Mouse (Mus musculus) midbrain, embryonic 14.5 days (tissue): Measurements from ENCODE around the gene Adra2b. TPM values are rescaled to one million over a fixed set of nuclear protein-coding genes. Genes with fewer than 3 reads are reported as not detected.

Source experiments
- ATAC-seq: fragments of 200-750 bp; cut with Nextera tagmentation; 2 replicates; pipeline ENCODE4 v1.8.0; 2017; ENCODE audit warnings: moderate number of reproducible peaks, moderate library complexity; ENCODE audit not compliant: low FRiP score, low TSS enrichment
- DNase-seq: peaks from one replicate; pipeline ENCODE4 v3.0.0-alpha.2; 2015
- H3K27ac ChIP-seq: fragments of 300-500 bp; sonication (generic); replicated peaks from 2 replicates; pipeline ENCODE4 v1.5.1; 2014; ENCODE audit warnings: mild to moderate bottlenecking, low read depth, low read length, moderate library complexity
- H3K27me3 ChIP-seq: fragments of 300-500 bp; sonication (generic); 2 replicates; pipeline ENCODE4 v1.6.1; 2014; ENCODE audit warnings: low read length, control low read depth, mixed read lengths; ENCODE audit not compliant: control insufficient read depth, insufficient read depth
- H3K36me3 ChIP-seq: fragments of 300-500 bp; sonication (generic); 2 replicates; pipeline ENCODE4 v1.6.1; 2014; ENCODE audit warnings: low read length, control low read depth; ENCODE audit not compliant: control insufficient read depth, insufficient read depth
- H3K4me1 ChIP-seq: fragments of 300-500 bp; sonication (generic); 2 replicates; pipeline ENCODE4 v1.6.1; 2014; ENCODE audit warnings: mild to moderate bottlenecking, antibody characterized with exemption, low read length, control low read depth; ENCODE audit not compliant: control insufficient read depth, insufficient read depth
- H3K4me2 ChIP-seq: fragments of 300-500 bp; sonication (generic); 2 replicates; pipeline ENCODE4 v1.6.1; 2014; ENCODE audit warnings: mild to moderate bottlenecking, low read length, moderate library complexity
- H3K4me3 ChIP-seq: fragments of 300-500 bp; sonication (generic); replicated peaks from 2 replicates; pipeline ENCODE4 v1.5.1; 2014; ENCODE audit warnings: low read depth, low read length
- H3K9ac ChIP-seq: fragments of 300-500 bp; sonication (generic); replicated peaks from 2 replicates; pipeline ENCODE4 v1.6.1; 2014; ENCODE audit warnings: mild to moderate bottlenecking, low read length, moderate library complexity
- H3K9me3 ChIP-seq: fragments of 300-500 bp; sonication (generic); 2 replicates; pipeline ENCODE4 v1.6.1; 2016; ENCODE audit warnings: low read length, control low read depth, mixed read lengths; ENCODE audit not compliant: control insufficient read depth
- WGBS: fragments of 180-500 bp; shearing (Covaris S2); extraction: QIAGEN DNeasy Blood & Tissue Kit; methylation state at CpG from one replicate; pipeline ENCODE4 v1.1.7; 2014; 5-methylcytosine and 5-hydroxymethylcytosine counted together
- polyA plus RNA-seq: library from polyadenylated mRNA; unstranded; fragments of >200 nt; fragmentation: Nextera tagmentation; extraction: Ambion mirVana; gene quantifications from 2 replicates; pipeline ENCODE4 v1.2.1, GENCODE M21; 2014

The Adra2b gene
- polyA plus RNA-seq, 1 experiment from 2014 or later: 0.08 TPM

GRCm38 (mm10) chr2:127336885-127337284 is 26.1 kb upstream of the Adra2b start:
- H3K4me3 ChIP-seq: peak overlapping the region; percentile 49

GRCm38 (mm10) chr2:127337531-127337930 is 25.5 kb upstream of the Adra2b start:
- no peak overlapping the region for H3K4me3 ChIP-seq

More at GRCm38 (mm10) chr2:127336885-127337284, 26.1 kb upstream of the Adra2b start:
- Histone ChIP-seq H3K9ac (peak overlapping the region; percentile 64; the same call in 1 of the 2 replicates), H3K27ac (no peak overlapping the region), H3K4me2 (peak overlapping the region; percentile 75), H3K27me3 (peaks cover 32% of the 10 kb centered on the region), H3K36me3 (no peaks in the 10 kb centered on the region), H3K9me3 (no peaks in the 10 kb centered on the region), H3K4me1 (no peaks in the 10 kb centered on the region)
- WGBS: 50% methylated on average over 5 of the region's 5 CpGs
- ATAC-seq (no peak), DNase-seq (no peak)

GRCm38 (mm10) chr2:127338012-127338411 is 25.0 kb upstream of the Adra2b start:
- H3K9me3 ChIP-seq: no peaks in the 10 kb centered on the region
- no peak overlapping the region for H3K27ac ChIP-seq
- H3K27me3 ChIP-seq: peaks cover 32% of the 10 kb centered on the region
- no peaks in the 10 kb centered on the region for H3K36me3 ChIP-seq
- H3K9ac ChIP-seq: no peak overlapping the region
- H3K4me1 ChIP-seq: no peaks in the 10 kb centered on the region
- DNase-seq (no peak), ATAC-seq (no peak)
- no peak overlapping the region for H3K4me3 ChIP-seq
- no peak overlapping the region for H3K4me2 ChIP-seq
- 70% methylated on average over 7 of the region's 7 CpGs for WGBS

More at GRCm38 (mm10) chr2:127337531-127337930, 25.5 kb upstream of the Adra2b start:
- no peaks in the 10 kb centered on the region for H3K4me1 ChIP-seq
- no peak for DNase-seq
- H3K36me3 ChIP-seq: no peaks in the 10 kb centered on the region
- no peak overlapping the region for H3K27ac ChIP-seq
- no peak for ATAC-seq
- WGBS: 67% methylated on average over 11 of the region's 11 CpGs
- peaks cover 32% of the 10 kb centered on the region for H3K27me3 ChIP-seq
- no peak overlapping the region for H3K9ac ChIP-seq
- H3K9me3 ChIP-seq: no peaks in the 10 kb centered on the region
- H3K4me2 ChIP-seq: no peak overlapping the region

- WGBS: 86% methylated on average over 4 of the region's 4 CpGs
- Histone ChIP-seq H3K36me3 (no peaks in the 10 kb centered on the region), H3K4me2 (no peak within 1 kb of the TSS), H3K9me3 (no peaks in the 10 kb centered on the region), H3K9ac (no peak within 1 kb of the TSS), H3K27ac (no peak within 1 kb of the TSS), H3K4me1 (no peaks in the 10 kb centered on the region), H3K27me3 (peaks cover 32% of the 10 kb centered on the region), H3K4me3 (no peak within 1 kb of the TSS)
- ATAC-seq: no peak
- no peak for DNase-seq
Observed at GRCm38 (mm10) chr2:127338416-127338815, 24.6 kb upstream of the Adra2b start, which contains the start of gene Astl. Gene Astl (plus strand): TSS chr2:127338639.

- DNase-seq (no peak), ATAC-seq (no peak)
- no peaks in the 10 kb centered on the region for H3K9me3 ChIP-seq
- no peak overlapping the region for H3K27ac ChIP-seq
- no peak overlapping the region for H3K4me3 ChIP-seq
- peaks cover 32% of the 10 kb centered on the region for H3K27me3 ChIP-seq
- no peaks in the 10 kb centered on the region for H3K4me1 ChIP-seq
- no peak overlapping the region for H3K9ac ChIP-seq
- H3K36me3 ChIP-seq: no peaks in the 10 kb centered on the region
- 76% methylated on average over 4 of the region's 4 CpGs for WGBS
- no peak overlapping the region for H3K4me2 ChIP-seq
Observed at GRCm38 (mm10) chr2:127338833-127339232, 24.2 kb upstream of the Adra2b start.

- no peaks in the 10 kb centered on the region for H3K36me3 ChIP-seq
- no peak overlapping the region for H3K4me3 ChIP-seq
- WGBS: 85% methylated on average over 6 of the region's 6 CpGs
- ATAC-seq (no peak), DNase-seq (no peak)
- H3K4me2 ChIP-seq: no peak overlapping the region
- no peaks in the 10 kb centered on the region for H3K4me1 ChIP-seq
- no peak overlapping the region for H3K9ac ChIP-seq
- no peaks in the 10 kb centered on the region for H3K9me3 ChIP-seq
- peaks cover 32% of the 10 kb centered on the region for H3K27me3 ChIP-seq
- H3K27ac ChIP-seq: no peak overlapping the region
Observed at GRCm38 (mm10) chr2:127339262-127339661, 23.7 kb upstream of the Adra2b start.

- 11% methylated on average over 3 of the region's 3 CpGs for WGBS
- Histone ChIP-seq H3K36me3 (no peaks in the 10 kb centered on the region), H3K27ac (no peak overlapping the region), H3K4me3 (no peak overlapping the region), H3K27me3 (peaks cover 15% of the 10 kb centered on the region), H3K9ac (no peak overlapping the region), H3K4me1 (no peaks in the 10 kb centered on the region), H3K4me2 (no peak overlapping the region), H3K9me3 (no peaks in the 10 kb centered on the region)
- DNase-seq: peak; percentile 76
- no peak for ATAC-seq
Observed at GRCm38 (mm10) chr2:127341159-127341558, 21.8 kb upstream of the Adra2b start.

GRCm38 (mm10) chr2:127346334-127346733 is 16.7 kb upstream of the Adra2b start:
- DNase-seq (no peak), ATAC-seq (no peak)
- 71% methylated on average over 1 of the region's 1 CpGs for WGBS
- Histone ChIP-seq H3K4me1 (no peaks in the 10 kb centered on the region), H3K36me3 (no peaks in the 10 kb centered on the region), H3K27ac (no peak overlapping the region), H3K9ac (no peak overlapping the region), H3K4me3 (no peak overlapping the region), H3K27me3 (no peaks in the 10 kb centered on the region), H3K9me3 (no peaks in the 10 kb centered on the region), H3K4me2 (no peak overlapping the region)

GRCm38 (mm10) chr2:127347147-127347985 is 15.6 kb upstream of the Adra2b start:
- Histone ChIP-seq H3K4me3 (no peak overlapping the region), H3K36me3 (no peaks in the 10 kb centered on the region), H3K4me2 (no peak overlapping the region), H3K9ac (no peak overlapping the region), H3K27me3 (no peaks in the 10 kb centered on the region), H3K27ac (no peak overlapping the region), H3K9me3 (no peaks in the 10 kb centered on the region), H3K4me1 (no peaks in the 10 kb centered on the region)
- 80% methylated on average over 13 of the region's 13 CpGs for WGBS
- ATAC-seq (no peak), DNase-seq (no peak)
